Mouse (Mus musculus): ENCODE measurements around the gene Synpo2. TPM values are rescaled to one million over a fixed set of nuclear protein-coding genes. Genes with fewer than 3 reads are reported as not detected.

Synpo2 gene
- polyA plus RNA-seq, 1 experiment, result 12.8 TPM

GRCm38 (mm10) chr3:123080017-123080725, 155.8 kb downstream of the Synpo2 start:
- WGBS, result 65% methylated on average over 19 of the region's 19 CpGs
- DNase-seq, result no peak
- Histone ChIP-seq H3K4me3 (replicated peaks; ENCODE audit: extremely low read depth, low read depth, low read length) (no peak overlapping the region), H3K4me1 (ENCODE audit: control insufficient read depth, insufficient read depth, low read length) (peaks cover 3% of the 10 kb centered on the region; the same call in 1 of the 2 replicates)
- TF ChIP-seq POLR2A (IDR thresholded peaks at IDR 0.05; ENCODE audit: borderline replicate concordance, extremely low read depth, low read depth, low read length) (no peak), CTCF (IDR thresholded peaks at IDR 0.05; ENCODE audit: insufficient read depth, low read length) (no peak)

- 84% methylated on average over 3 of the region's 3 CpGs for WGBS
- Histone ChIP-seq H3K4me3 (replicated peaks; ENCODE audit: extremely low read depth, low read depth, low read length) (no peak overlapping the region), H3K4me1 (ENCODE audit: control insufficient read depth, insufficient read depth, low read length) (peaks cover 9% of the 10 kb centered on the region)
- no peak for DNase-seq
- TF ChIP-seq POLR2A (IDR thresholded peaks at IDR 0.05; ENCODE audit: borderline replicate concordance, extremely low read depth, low read depth, low read length) (no peak), CTCF (IDR thresholded peaks at IDR 0.05; ENCODE audit: insufficient read depth, low read length) (no peak)
Observed at GRCm38 (mm10) chr3:123075759-123076158, 160.2 kb downstream of the Synpo2 start.

- no peak for DNase-seq
- Histone ChIP-seq H3K4me1 (ENCODE audit: control insufficient read depth, insufficient read depth, low read length) (peaks cover 12% of the 10 kb centered on the region), H3K4me3 (replicated peaks; ENCODE audit: extremely low read depth, low read depth, low read length) (no peak overlapping the region)
- TF ChIP-seq CTCF (IDR thresholded peaks at IDR 0.05; ENCODE audit: insufficient read depth, low read length) (no peak), POLR2A (IDR thresholded peaks at IDR 0.05; ENCODE audit: borderline replicate concordance, extremely low read depth, low read depth, low read length) (no peak)
Observed at GRCm38 (mm10) chr3:123075034-123075433, 160.9 kb downstream of the Synpo2 start.

GRCm38 (mm10) chr3:123073351-123073750, 162.6 kb downstream of the Synpo2 start:
- Histone ChIP-seq H3K4me1 (ENCODE audit: control insufficient read depth, insufficient read depth, low read length) (peaks cover 12% of the 10 kb centered on the region), H3K4me3 (replicated peaks; ENCODE audit: extremely low read depth, low read depth, low read length) (no peak overlapping the region)
- no peak for DNase-seq
- TF ChIP-seq POLR2A (IDR thresholded peaks at IDR 0.05; ENCODE audit: borderline replicate concordance, extremely low read depth, low read depth, low read length) (no peak), CTCF (IDR thresholded peaks at IDR 0.05; ENCODE audit: insufficient read depth, low read length) (no peak)

GRCm38 (mm10) chr3:123072472-123072871, 163.5 kb downstream of the Synpo2 start:
- Histone ChIP-seq H3K4me3 (replicated peaks; ENCODE audit: extremely low read depth, low read depth, low read length) (no peak overlapping the region), H3K4me1 (ENCODE audit: control insufficient read depth, insufficient read depth, low read length) (peaks cover 12% of the 10 kb centered on the region)
- no peak for TF ChIP-seq POLR2A (IDR thresholded peaks at IDR 0.05; ENCODE audit: borderline replicate concordance, extremely low read depth, low read depth, low read length)
- TF ChIP-seq CTCF (IDR thresholded peaks at IDR 0.05; ENCODE audit: insufficient read depth, low read length), result no peak
- WGBS, result no CpG with 5 or more reads among the region's 1 CpGs
- DNase-seq, result no peak

- TF ChIP-seq CTCF (IDR thresholded peaks at IDR 0.05; ENCODE audit: insufficient read depth, low read length) (no peak), POLR2A (IDR thresholded peaks at IDR 0.05; ENCODE audit: borderline replicate concordance, extremely low read depth, low read depth, low read length) (no peak)
- DNase-seq, result no peak
- Histone ChIP-seq H3K4me1 (ENCODE audit: control insufficient read depth, insufficient read depth, low read length) (peaks cover 12% of the 10 kb centered on the region), H3K4me3 (replicated peaks; ENCODE audit: extremely low read depth, low read depth, low read length) (no peak overlapping the region)
- 75% methylated on average over 1 of the region's 1 CpGs for WGBS
Observed at GRCm38 (mm10) chr3:123070996-123071395, 165.0 kb downstream of the Synpo2 start.

GRCm38 (mm10) chr3:123066836-123067235, 169.1 kb downstream of the Synpo2 start:
- 93% methylated on average over 7 of the region's 7 CpGs for WGBS
- no peak for TF ChIP-seq POLR2A (IDR thresholded peaks at IDR 0.05; ENCODE audit: borderline replicate concordance, extremely low read depth, low read depth, low read length)
- no peak for TF ChIP-seq CTCF (IDR thresholded peaks at IDR 0.05; ENCODE audit: insufficient read depth, low read length)

GRCm38 (mm10) chr3:123065466-123065865, 170.5 kb downstream of the Synpo2 start:
- Histone ChIP-seq H3K4me3 (replicated peaks; ENCODE audit: extremely low read depth, low read depth, low read length) (no peak overlapping the region), H3K4me1 (ENCODE audit: control insufficient read depth, insufficient read depth, low read length) (peaks cover 6% of the 10 kb centered on the region; the same call in 1 of the 2 replicates)
- TF ChIP-seq POLR2A (IDR thresholded peaks at IDR 0.05; ENCODE audit: borderline replicate concordance, extremely low read depth, low read depth, low read length), result no peak
- no peak for TF ChIP-seq CTCF (IDR thresholded peaks at IDR 0.05; ENCODE audit: insufficient read depth, low read length)
- no peak for DNase-seq
- WGBS, result 45% methylated on average over 5 of the region's 5 CpGs

More at GRCm38 (mm10) chr3:123066836-123067235, 169.1 kb downstream of the Synpo2 start:
- DNase-seq, result no peak
- Histone ChIP-seq H3K4me3 (replicated peaks; ENCODE audit: extremely low read depth, low read depth, low read length) (no peak overlapping the region), H3K4me1 (ENCODE audit: control insufficient read depth, insufficient read depth, low read length) (peaks cover 15% of the 10 kb centered on the region)

- peaks cover 5% of the 10 kb centered on the region; the same call in 1 of the 2 replicates for H3K4me1 ChIP-seq (ENCODE audit: control insufficient read depth, insufficient read depth, low read length)
- peak; percentile 25 for DNase-seq
- H3K4me3 ChIP-seq (replicated peaks; ENCODE audit: extremely low read depth, low read depth, low read length), result no peak overlapping the region
- WGBS, result 31% methylated on average over 5 of the region's 5 CpGs
- TF ChIP-seq CTCF (IDR thresholded peaks at IDR 0.05; ENCODE audit: insufficient read depth, low read length) (no peak), POLR2A (IDR thresholded peaks at IDR 0.05; ENCODE audit: borderline replicate concordance, extremely low read depth, low read depth, low read length) (no peak)
Observed at GRCm38 (mm10) chr3:123064186-123064585, 171.8 kb downstream of the Synpo2 start.

- DNase-seq, result no peak
- no peak overlapping the region for H3K4me3 ChIP-seq (replicated peaks; ENCODE audit: extremely low read depth, low read depth, low read length)
- H3K4me1 ChIP-seq (ENCODE audit: control insufficient read depth, insufficient read depth, low read length), result peaks cover 5% of the 10 kb centered on the region; the same call in 1 of the 2 replicates
- TF ChIP-seq CTCF (IDR thresholded peaks at IDR 0.05; ENCODE audit: insufficient read depth, low read length), result no peak
- WGBS, result 57% methylated on average over 2 of the region's 2 CpGs
Observed at GRCm38 (mm10) chr3:123061931-123062330, 174.0 kb downstream of the Synpo2 start.
